Mouse (Mus musculus) layer of hippocampus, postnatal 14 days (tissue): Measurements from ENCODE around the gene Fbxl17. TPM values are rescaled to one million over a fixed set of nuclear protein-coding genes. Genes with fewer than 3 reads are reported as not detected.

Experiments
- DNase-seq, 2 experiments: peaks; one replicate each; pipeline ENCODE4 v3.0.0; 2021 to 2022; ENCODE audit warnings: low spot score in 2 of 2, mixed read lengths in 1 of 2
- total RNA-seq, 2 experiments: library from RNA; stranded (reverse); gene quantifications; 2 replicates each; pipeline ENCODE4 v1.2.3; 2021

Gene Fbxl17
- total RNA-seq, 2 experiments from 2014 or later, result 50.6 to 56.8 TPM

DNA sequence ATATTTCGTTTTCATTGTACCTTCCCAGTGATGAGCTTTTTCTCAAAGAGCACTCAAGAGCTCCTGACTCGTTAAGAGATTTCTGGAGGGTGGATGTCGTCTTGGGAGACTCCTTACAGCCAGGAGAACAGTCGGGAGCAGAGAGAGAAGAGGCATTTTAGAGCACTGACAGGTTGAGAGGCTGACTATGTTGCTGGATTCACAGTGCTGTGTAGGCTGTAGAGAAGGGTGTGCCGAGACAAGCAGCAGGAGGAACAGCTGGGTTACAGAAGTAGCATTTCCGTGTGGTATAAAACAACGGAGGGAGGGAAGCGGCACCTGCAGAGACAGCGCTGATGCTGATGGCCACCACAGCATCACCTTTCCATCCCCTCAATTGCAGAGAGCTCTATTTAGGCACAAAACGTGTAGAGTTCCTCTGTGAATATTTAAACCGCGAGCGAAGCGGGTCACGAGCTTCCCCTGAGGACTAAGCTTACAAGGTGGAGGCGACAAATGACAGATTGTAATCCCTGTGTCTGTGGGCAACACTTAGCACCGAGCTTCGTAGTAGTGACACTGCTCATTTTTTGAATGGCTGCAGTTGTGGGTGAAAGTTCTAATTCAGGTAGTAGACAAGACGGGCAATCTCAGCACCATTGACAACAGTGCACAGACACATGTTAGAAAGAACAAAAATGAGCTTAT lies 385.3 kb downstream of the Fbxl17 start:
- no peak for DNase-seq

DNA sequence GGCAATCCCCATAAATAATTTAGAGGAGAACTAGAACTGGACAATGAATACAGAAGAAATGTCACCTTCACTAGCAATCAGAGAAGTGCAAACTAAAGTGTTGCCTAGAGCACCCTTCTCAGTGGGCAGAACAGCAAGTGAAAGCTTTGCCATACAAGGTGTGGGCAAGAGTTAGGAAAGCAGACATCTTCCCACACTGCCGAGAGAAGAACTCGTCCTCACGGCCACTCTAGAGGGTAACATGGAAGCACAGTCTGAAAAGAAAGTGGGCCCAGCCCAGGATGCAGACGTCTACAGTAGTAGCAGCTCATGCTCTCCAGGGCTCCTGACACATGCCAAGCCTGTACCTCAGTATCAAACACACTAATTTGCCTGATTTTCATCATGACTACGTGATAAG lies 387.0 kb downstream of the Fbxl17 start:
- no peak for DNase-seq

DNA sequence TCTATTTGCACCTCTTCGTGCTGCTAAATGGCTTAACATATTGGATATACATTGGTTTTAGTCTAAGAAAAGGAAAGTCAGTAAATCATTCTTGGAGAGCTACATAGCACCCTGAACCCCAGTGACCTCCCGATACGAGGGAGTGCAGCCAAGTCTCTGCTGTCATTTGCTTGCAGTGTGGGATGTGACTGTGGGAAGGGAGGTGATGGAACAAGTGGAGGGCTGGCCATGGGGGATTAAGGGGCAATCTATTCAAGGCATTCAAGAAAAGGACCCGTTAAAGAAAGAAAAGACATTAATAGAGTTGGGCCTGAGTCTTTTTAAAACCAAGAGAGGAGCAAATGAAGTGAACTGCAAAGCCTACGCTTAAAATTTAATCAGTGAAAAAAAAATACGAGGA lies 388.8 kb downstream of the Fbxl17 start:
- DNase-seq, result no peak

DNA sequence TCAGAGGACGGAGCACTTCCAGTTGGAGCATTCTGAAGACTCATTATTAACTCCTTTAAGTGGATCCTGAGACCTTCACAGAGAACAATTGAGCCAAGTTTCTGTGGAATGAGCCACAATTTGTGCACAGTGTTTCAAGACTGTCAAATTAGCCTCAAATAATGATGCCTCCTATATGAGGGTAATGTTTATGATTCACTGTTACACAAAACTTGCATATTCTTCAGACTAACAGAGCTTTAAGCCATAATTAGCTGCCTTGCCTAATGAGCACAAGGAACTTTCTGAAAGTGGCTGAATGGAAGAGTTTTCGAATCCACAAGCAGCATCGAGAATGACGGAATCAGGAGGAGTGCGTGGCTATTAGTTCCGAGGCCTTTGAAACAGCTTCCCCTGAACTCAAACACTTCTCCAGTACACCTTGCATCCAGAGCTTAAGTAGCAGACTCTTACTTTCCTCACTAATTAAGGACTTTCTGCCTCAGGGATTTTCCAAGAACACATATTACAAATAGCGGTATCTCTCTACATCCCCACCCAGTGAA lies 389.5 kb downstream of the Fbxl17 start:
- no peak for DNase-seq

DNA sequence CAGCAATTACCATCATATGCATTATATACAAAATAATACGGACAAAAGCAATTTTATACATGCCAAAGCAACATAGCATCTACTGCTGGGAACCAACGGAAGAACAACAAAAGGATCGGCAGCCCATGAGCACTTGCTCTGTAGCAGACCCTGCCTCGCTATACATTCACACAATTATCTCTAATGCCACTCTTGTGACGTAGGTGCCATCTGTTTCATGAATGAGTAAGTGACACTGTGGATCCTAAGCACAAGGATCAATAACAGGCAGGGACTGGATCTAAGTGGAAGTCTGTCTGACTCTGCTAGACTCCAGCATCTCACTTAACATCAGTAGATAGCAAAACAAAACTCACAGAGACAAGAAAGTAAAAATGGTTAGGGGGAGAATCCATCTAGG lies 391.8 kb downstream of the Fbxl17 start:
- no peak for DNase-seq

DNA sequence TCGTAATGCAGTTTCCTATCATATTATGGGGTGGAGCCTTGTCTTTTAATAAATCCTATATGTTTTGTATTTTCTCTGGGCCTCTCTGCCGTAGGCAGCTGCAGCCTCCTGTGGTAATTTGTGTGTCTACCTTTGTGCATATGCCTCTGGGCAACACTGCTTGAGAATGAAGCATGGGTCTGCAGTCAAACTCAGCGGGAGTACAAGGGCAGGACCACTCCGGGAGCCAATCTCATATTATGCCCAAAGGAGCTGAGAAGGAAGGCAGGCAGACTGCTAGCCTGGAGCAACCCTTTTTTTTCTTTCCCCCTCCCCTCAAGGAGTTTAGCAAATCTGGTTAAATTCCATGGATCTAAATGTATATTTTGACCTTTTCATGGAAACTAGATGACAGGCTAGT lies 392.3 kb downstream of the Fbxl17 start:
- DNase-seq, result no peak

DNA sequence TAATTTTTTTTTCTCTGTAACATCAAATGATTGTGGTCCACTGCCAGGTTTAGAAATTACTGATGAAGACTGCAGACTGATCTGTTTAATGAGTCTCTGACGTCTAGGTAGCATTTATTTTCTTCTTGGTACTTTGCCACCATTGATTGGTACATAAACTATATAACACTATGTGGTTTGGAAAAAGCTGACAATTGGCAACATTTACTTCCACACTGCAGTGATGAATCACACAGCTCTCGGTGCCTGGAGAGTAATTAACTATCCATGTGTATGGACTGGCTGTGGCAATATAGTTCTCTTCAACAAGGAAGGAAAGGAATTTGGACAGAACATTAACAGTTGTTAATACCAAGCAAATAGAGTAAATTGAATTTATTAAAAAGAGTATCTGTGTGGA lies 404.3 kb downstream of the Fbxl17 start:
- DNase-seq, result no peak

DNA sequence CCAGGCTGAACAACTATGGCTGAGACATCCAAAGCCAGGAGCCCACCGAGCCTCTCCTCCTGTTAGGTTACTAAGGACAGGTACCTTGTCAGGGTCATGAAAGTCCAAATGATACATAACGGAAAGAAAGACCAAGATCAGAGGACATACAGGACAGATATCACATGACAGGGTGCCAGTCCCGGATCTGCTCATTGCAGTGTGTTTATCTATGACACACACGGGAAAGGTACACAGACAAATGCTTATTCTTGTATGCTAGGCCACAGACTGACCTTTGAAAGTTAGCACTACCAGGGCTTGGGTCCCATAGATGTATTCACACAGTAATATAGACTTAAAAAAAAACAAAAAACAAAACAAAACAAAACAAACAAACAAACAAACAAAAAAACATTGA lies 404.8 kb downstream of the Fbxl17 start:
- DNase-seq, result no peak

DNA sequence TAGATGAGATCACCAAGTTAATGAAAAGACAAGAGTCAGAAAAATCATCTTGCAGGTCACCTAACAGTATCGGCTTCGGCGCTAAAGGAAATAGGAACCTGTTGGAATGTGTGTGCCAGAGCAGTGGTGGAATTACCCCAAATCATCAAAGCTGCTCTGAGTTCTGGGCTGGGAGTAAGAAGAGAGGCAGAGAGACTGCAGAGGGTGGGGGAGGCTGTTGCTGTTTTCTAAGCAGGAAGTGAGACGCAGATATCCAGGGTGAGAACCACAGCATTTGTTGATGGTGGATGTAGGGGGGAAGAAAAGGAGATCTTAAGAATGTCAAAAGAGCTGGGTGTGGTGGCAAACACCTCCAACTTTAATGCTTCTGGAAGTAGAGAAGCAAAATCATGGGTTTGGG lies 406.6 kb downstream of the Fbxl17 start:
- DNase-seq, result no peak

DNA sequence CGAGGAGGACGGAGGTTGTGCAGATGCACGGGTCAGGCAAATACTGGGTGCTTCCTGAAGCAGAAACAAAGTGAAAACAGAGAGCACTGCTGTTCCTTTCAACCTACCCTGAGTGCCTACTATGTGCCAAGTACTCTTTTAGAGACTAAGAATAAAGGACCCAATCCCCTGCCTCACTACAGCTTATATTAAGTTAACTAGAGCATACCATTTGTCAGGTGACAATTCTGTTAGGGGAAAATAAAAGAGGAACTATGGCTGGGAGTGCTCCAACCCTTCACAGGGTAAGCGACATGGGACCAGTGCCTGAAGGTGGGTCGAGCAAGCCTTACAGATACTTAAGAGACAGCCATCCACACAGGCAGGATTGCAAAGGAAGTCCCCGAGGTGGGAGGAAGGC lies 407.0 kb downstream of the Fbxl17 start:
- no peak for DNase-seq

DNA sequence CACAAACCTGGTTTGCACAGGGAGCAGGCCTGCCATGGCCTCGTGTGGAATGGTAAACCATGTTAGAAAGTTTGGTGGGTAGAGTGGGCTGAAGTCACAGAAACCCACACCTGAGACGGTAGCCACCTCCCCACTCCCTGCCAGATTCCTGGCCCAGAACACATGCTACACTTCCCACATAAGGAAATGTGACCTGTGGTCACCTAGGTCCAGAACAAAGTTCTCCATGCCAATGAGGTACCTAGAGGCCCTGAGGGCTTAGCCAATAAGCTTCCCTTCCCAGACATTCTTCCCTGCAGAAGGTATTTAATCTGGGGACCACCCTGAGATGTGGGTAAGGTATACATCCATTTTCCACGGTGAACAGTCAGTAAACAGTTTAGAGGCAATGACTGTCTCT lies 409.7 kb downstream of the Fbxl17 start:
- no peak for DNase-seq

DNA sequence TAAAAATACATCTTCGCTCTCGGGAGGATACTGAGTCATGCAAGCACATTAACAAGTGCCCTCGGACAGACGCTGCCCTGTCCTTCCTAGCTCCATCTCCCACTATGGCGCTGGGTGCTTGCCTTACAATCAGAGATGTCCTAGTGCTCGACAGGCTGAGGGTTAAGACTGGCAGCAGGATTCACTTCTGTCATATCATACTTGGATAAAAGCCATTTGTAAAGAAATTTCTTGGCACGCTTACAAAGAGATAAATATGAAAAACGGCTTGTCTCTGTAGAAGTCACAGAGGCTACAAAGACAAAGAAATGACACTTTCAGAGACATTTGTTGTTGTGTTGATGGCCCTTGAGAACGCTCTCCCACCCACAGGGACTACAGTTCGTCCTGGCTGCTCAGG lies 412.6 kb downstream of the Fbxl17 start:
- no peak for DNase-seq

DNA sequence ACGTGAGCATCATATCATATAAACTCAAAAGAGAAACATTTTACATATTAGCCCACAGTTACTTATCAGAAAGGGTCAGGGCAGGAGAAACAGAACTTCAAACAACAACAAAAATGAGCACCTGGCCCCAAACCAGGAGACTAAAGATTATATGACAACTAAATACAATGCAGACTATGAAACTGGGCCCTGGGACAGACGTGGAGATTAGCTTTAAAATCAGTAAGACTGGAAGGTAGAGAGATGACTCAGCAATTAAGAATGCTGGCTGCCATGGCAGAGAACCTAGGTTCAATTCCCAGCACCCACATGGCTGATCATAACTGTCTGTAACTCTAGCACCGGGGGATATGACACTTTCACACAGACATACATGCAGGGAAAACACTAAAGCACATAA lies 413.3 kb downstream of the Fbxl17 start:
- DNase-seq, result no peak

DNA sequence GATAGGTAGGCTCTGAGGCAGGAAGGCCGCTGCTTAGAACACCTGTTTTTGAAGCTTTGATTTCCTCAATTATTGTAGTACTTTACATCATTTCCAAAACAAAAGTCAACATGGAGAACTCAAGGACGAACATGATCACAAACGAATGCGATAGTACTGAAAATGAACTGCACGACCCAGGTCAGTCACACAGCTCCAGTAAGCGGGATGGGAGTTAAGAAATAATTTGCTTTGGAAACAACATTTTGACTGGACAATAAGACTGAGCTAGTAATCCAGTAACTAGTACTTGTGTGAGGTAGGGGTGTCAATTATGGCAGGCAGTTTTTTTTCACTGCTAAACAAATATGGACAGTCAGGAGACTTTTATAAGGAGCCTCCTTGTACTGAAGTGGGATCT lies 414.6 kb downstream of the Fbxl17 start:
- no peak for DNase-seq

DNA sequence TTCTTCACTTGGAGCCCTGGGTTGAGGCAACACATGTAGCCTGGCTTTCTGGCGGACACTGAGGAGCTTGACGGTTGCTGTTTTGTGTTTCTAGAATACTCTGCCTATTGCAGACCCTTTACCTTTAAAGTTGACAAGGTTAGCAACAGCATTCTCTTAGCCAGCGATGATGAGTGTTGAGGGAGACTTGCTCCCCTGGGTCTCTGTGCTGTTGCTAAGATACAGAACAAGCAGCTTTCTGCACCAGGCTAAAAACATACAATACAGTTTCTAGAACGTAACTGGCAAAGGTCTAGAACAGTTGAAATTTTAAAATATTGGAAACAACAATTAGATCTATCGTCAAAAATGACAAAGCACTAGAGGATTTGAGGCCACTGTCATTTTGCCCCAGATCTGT lies 420.7 kb downstream of the Fbxl17 start:
- DNase-seq, result no peak

DNA sequence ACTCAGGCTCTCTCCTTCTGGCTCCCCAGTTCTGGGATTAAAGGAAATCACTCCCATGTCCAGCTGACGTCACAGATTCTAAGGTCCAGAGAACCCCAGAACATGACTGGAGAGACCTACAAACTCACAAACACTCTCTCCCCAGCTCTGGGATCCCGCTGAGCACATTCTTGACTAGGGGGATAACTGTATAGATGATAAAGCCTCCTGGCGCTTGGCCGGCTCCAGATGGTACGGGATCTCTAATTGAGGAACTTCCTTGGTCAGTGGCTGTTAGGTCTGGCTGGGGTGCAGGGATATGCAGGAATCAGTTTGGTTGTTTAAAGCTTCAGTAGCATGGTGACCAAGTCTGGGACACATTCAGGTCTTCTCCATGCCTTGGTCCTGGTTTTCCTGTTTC lies 422.3 kb downstream of the Fbxl17 start:
- no peak for DNase-seq

DNA sequence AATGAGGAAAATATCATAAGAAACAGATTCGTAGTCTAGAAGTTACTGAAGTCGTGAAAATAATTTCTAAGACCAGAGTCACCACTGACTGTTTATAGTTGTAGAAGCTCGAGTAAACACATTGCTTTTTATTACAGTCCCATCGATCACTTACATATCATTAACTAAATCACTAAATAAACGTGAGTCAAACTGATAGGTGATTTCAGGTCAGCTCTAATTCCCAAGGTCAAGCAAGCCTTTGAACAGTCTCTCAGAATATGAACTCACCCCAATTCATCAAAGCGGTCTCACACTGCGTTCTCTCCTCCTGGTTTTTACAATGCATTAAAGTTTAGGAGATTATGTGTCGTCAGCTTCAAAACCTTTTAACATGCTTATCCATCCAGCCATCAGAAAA lies 423.2 kb downstream of the Fbxl17 start:
- DNase-seq, result no peak

DNA sequence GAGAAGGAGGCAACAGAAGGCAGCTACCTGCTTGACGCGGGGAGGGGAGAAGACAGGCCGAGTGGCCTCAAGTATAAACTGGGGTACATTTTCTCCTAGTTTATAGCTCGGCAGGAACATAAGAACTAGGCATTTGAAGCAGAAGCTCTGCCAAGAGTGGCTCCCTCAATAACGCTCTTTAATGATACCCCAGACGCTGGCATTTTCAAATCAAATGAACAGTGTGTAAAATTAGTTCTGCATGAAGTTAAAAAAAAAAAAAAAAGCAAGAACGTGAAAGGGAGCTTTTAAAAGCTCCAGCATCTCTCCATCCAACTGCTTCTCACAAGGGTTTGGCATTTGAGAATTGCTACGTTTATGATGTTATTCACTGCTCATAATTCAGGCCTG lies 423.8 kb downstream of the Fbxl17 start:
- no peak for DNase-seq

DNA sequence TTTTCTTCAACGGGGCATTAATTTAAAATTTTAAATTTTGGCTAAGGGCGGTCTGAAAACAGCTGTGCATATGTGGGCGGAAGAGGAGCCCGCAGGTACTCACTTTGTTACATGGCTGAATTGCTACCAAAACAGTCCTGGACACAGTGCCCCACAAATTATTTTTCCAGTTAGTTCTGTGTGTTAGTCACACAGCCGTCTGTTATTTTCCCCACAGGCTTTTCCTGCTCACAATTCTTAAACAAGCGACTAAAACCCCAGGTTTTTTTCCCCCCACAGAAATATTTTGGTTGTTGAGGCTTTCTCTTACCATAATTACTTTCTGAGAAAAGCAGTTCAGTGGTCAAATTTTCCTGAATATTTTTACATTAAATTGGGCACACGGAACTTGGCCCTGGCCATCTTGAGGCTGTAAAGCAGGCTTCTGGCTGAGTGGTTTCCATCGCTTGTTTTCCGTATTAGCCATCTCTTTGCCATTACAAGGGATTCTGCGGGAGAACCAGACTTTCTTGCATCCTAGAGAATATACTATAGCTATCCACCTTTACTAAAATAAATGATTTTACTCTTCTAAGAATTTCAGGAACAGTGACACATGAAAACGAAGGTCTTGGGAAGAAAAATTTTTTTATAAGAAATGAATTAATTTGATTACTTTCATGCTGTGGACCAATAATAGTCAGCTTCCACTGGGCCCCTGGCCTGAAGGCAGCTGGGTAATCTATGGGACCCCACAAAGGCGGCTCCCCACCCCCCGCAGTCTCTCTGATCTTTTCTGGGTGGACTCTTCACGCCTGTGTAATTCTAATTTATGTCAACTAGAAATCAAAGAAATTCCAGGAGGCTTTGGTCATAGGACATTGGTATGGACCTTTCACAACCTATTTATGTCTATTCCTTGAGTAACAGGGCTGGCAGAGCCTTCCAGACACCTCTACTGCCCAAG lies 424.5 kb downstream of the Fbxl17 start:
- no peak for DNase-seq

DNA sequence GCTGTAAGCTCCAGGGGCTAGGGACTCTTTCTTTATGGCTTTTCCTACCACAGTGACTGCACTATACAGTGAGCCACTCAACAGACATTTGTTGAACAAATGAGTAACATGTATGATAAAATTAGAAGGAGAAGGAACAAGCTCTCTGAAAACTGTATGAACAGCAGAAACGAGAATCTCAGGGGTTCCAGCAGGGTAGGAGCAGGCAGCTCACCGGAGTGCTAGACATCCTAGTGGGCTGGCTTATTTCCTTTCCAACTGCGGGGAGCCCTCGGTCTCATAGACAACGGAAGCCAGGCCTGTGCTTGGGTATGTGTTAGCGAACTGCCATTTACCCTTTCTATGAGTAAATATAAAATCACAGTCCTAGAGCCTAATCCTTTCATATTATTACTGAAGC lies 426.5 kb downstream of the Fbxl17 start:
- DNase-seq, result no peak

DNA sequence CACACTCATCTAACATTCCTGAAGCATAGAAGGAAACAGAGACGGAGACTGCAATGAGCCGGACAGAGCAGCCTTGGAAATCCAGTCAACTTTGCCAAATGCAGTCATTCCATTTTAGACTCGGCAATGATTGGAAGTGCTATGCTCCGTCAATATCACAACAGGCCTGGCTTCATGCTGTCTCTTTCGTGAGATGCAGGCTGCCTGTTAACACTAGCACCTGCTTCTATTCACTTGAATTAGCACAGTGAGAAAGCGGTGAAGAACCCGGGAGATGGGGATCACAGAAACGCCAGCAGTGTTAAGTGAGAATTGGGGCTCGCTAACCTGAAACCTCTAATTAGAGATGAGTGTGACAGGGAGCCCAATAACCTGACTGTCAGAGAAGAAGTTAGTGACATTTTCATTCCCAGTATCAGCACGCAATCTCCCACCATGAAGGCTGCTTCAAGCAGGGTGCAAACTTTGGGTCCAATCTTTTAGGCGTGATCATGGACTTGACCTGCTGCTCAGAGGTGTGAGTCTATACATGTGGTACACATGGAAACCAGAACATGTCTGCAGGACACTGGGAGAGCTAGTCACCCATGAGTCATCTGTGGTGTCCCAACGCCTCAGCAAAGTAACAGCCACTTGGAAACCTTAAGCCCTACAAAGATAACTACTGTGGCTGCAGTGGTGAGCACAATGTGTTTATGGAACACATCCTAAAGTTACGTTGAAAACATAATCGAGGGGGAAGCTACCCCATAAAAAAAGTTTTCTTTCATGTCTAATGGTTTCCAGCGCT lies 428.5 kb downstream of the Fbxl17 start:
- DNase-seq, result peak; percentile 16 to 44
